Mouse (Mus musculus): Measurements from ENCODE around the gene Adck2.

Gene Adck2

GRCm38 (mm10) chr6:39573791-39574554, at the start of gene Adck2:
Gene Adck2, plus strand, starts transcription at chr6:39573873.
- peak; percentile 87 to 91 for DNase-seq (ENCODE audit: low spot score in 2 of 2)

GRCm38 (mm10) chr6:39526797-39527196, 46.9 kb upstream of the Adck2 start:
- DNase-seq (ENCODE audit: low spot score in 2 of 2): no peak

DNA sequence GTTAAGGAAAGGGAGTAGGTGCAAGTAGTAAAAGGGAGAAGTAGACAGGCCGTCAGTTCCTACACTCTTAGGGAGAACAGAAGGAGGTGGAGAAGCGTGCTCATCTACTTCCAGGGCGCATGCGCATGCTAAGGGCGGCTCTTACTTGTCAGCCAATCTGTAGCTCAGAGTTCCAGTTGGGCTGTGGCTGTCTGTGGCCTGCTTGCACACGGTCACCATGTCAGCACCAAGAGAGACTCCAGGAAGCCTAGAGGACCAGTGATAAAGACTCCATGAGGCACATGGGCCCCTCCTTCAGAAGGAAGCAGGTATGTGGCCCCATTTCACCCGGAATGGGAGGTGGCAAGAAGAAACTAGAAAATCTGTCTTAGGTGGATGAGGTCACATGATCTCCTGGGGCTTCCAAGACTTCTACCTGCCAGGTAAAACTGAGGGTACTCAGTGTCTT, 46.3 kb upstream of the Adck2 start:
- DNase-seq (ENCODE audit: low spot score in 2 of 2): peak; percentile 46 to 66

DNA sequence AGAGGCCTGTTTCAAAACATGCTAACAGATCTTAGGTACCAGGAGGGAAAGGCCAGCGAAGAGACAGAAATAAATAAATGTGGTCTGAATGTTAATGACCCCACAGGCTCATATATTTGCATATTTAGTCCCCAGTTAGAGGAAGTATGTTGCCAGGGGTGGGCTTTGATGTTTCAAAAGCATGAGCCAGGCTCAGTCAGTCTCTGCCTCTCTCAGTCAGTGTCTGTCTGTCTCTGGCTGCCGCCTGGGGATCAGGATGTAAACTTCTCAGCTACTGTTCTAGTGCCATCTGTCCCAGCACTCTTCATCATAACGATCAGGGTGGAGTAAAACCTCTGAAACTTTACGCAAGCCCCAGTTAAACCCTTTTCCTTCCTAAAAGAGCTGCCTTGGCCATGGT, 45.9 kb upstream of the Adck2 start:
- peak in 1 of 2 experiments; percentile 54 for DNase-seq (ENCODE audit: low spot score in 2 of 2)

DNA sequence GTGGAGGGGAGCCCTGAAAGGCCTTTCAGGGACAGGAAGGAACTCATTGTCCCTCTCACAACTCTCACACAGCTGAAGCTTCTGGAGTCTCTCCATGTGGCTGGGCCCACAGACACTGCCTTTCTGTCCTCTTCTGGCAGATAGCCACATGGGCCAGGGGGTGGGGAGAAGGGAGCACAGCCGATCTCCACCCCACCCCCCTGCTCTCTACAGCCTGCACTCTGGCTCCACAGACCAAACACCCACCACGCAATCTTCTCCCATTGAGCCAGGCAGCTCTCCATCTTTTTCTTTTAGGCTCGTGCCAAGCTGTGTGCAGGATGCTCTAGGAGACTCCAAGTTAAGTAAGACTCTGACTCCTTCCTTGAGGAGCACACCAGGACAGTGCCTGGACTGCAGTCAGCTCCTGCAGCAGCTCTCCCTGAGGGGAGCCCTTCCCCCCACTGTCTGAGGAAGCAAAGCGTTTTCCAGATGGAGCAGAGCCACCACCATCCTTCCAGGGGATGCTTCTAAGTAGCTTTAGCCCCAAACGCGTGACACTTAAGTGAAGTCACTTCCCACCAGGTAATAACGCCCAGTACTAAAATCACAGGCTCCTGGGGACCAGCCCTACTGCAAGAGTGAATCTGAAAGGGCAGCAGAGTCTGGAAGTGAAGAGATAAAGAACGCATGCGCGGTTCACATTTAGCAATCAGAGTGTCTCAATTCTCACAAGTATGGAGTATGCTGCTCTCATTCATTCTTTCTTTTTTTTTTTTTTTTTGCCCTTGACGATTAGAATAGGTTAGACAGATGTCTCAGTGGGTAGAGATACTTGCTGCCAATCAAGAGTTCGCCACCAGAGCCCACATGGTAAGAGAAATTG, 44.8 kb upstream of the Adck2 start:
- DNase-seq (ENCODE audit: low spot score in 2 of 2): peak; percentile 93

- DNase-seq (ENCODE audit: low spot score in 2 of 2): no peak
Observed at GRCm38 (mm10) chr6:39534944-39535343, 38.7 kb upstream of the Adck2 start.

DNA sequence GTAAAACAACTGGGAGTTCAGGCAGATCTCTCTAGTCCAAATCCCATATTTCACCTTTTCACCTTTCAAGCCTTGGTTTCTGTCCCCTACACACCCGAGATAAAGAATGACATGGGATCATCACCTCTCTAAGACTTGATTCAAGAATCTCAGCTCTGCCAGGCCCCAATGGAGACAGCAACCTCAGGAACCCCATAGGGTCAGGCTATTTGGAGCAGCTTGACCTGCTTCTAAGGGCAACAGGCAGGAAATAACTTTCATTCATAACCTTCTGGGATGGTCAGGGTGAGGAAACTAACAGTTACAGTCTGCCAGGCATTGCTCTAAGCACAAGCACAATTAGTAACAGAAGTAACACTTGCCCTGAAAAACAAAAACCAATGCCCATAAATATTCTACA, 37.1 kb upstream of the Adck2 start:
- no peak for DNase-seq (ENCODE audit: low spot score in 2 of 2)

DNA sequence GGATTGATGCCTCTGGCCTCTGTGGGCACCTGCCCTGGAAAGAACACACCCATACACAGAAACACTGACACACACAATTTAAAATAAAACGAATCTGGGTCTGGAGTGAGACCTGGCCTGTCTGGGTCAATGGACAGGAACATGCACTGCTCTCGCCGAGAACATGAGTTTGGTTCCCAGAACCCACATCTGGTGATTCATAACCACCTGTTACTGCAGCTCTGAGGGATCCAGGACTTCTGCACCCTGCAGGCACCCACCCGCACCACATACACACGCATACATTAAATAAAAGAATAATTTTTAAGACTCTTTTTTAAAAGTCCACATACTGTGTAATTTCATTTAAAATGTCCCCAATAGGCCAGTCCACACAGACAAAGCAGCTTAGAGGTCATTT, 36.4 kb upstream of the Adck2 start:
- DNase-seq (ENCODE audit: low spot score in 2 of 2): no peak

DNA sequence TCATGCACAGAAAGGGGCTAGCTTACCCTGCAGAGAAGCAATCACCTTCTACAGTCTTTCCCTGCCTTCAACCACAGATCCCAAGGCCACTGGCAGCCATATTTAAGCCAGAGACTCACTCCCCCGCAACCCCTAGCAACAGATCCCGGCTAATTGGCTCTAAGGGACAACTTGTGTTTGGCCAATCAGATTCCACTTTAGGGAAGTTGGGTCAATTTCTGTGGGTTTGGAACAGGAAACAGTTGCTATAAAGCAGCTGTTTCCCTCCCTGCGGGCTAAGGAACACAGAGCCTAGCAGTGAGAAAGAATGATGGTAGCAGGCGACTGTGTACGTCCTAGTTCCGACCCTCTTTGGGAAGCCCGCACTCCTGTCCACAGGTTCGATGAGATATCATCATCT, 35.4 kb upstream of the Adck2 start:
- no peak for DNase-seq (ENCODE audit: low spot score in 2 of 2)

GRCm38 (mm10) chr6:39539679-39540155, 34.0 kb upstream of the Adck2 start:
- no peak for DNase-seq (ENCODE audit: low spot score in 2 of 2)

- no peak for DNase-seq (ENCODE audit: low spot score in 2 of 2)
Observed at GRCm38 (mm10) chr6:39540563-39540962, 33.1 kb upstream of the Adck2 start.

- DNase-seq (ENCODE audit: low spot score in 2 of 2): peak; percentile 77 to 80
Observed at GRCm38 (mm10) chr6:39542631-39543597, 30.8 kb upstream of the Adck2 start.

DNA sequence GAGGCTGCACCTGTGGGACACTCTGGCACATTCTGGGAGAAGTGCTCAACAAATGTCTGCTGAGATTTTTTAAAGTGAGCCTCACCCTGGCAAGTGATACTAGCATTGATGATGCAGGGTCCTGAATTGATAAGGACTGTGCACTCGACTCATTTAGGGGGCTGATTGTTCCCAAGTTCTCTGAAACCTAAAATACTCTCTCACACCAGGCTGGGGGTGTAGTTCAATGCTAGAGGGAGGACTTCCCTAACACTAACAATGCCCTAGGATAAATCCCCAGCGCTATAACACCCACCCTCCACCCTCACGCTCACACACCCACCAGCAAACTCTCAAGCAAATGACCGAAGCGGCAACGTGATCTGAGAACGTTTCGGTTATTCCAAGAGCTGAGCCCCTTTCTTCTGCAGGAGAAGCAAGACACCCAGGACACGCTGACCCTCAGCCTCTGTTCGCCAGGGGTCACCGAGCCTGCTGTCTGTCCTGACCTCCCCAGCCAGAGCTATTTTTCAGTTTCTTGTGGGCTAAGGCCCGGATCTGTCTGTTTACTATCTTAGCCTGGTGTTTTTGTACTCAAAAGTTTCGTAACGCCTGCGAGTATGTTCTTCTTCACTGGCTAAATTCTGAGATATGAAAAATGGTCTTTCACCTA, 29.8 kb upstream of the Adck2 start:
- DNase-seq (ENCODE audit: low spot score in 2 of 2): no peak

DNA sequence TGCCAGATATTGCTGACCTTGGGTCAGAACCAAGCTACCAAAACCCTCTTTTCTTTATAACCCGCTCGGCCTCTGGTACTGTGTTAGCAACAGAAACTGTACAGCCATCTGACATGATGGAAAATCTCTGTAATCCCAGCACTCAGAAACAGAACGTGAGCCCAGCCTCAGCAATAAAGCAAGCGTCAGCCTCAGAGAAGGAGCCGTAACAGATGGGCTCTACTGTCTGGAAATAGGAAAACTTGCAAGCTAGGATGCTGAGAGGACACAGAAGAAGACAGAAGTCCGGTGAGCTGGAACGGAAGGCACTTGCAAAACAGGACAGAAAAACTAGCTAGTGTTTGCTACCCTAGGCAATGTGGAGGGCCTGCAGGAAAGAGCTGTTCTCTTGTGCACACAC, 28.2 kb upstream of the Adck2 start:
- no peak for DNase-seq (ENCODE audit: low spot score in 2 of 2)

DNA sequence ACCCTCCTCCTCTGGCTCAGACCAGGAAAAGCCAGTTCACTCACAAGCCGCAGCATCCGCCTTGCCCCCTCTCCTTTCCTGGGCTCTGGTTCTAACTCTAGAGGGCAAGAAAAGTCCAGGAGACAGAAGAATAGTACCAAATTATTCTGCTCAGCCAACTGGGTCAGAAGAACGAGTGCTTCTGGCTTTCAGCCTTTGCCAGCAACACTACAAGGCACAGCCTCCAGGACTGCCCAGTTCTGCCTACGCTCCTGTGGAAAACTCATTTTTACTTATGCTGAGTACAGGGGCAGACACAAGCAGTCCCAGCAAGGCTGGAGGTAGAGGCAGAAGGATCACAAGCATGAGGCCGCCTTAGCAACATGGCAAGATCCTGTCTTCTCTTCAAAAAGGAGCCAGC, 25.6 kb upstream of the Adck2 start:
- DNase-seq (ENCODE audit: low spot score in 2 of 2): no peak

- no peak for DNase-seq (ENCODE audit: low spot score in 2 of 2)
Observed at GRCm38 (mm10) chr6:39551981-39552636, 21.6 kb upstream of the Adck2 start.

DNA sequence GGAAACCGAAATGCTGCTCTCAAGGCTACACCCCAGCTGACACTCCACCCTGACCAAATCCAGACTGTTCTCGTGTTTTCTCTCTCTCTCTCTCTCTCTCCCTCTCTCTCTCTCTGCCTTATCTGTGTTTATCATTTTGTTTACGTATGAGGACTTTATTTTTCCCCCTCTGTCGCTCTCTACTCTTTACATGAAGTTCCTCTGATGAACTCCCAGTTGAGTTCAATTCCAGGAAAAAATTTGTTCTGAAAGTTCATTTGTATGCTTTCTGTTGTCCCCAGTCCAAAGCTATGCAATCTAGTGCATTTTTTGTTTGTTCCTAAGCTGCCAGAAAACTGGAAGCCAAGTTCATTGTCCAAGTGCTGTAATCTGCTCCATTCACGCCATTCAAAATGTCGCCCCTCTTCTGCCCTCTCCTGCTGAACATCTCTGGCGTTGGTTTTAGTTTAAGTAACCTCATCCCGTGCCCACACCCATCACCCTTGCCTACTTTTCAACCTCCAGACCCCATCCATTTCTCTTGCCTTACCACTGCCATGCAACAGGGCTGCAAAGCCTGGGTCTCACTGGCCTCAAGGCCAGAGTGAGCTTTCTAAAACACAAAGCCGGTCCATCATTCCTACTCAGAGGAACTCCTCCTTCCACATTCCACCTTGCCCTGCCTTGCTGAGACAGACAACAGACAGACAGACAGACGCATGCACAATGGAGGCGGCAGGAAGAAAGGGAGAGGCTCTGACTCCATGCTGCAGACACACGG, 18.6 kb upstream of the Adck2 start:
- no peak for DNase-seq (ENCODE audit: low spot score in 2 of 2)

DNA sequence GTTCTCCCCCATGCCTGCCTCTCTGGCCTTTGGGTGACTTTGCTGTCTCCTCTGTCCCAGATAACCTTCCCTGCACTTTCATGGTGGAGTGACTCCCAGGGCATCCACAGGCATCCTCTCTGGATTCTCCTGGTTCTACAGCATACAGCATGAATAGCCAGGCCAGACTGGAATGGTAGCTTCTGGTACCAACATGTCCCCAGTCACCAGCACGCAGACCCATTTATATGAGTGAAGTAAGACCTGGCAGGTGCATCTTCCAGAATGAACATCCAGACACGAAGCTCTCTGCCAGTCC, 18.1 kb upstream of the Adck2 start:
- no peak for DNase-seq (ENCODE audit: low spot score in 2 of 2)

GRCm38 (mm10) chr6:39556900-39557659, 16.6 kb upstream of the Adck2 start:
- DNase-seq (ENCODE audit: low spot score in 2 of 2): peak in 1 of 2 experiments; percentile 60

All from right cerebral cortex, postnatal 10 days (tissue).